Mouse (Mus musculus) central nervous system, embryonic 18 days (tissue): ENCODE data around the gene Vwc2l. TPM values are rescaled to one million over a fixed set of nuclear protein-coding genes. Genes with fewer than 3 reads are reported as not detected.

Experiments
- polyA plus RNA-seq: library from polyadenylated mRNA; depleted of rRNA; stranded (reverse); fragments of >200 nt; gene quantifications from 2 replicates; pipeline ENCODE4 v1.2.3, GENCODE M21; 2012; rRNA removed

The Vwc2l gene
- polyA plus RNA-seq, result 5.5 and 6.2 TPM in 2 replicates

DNA sequence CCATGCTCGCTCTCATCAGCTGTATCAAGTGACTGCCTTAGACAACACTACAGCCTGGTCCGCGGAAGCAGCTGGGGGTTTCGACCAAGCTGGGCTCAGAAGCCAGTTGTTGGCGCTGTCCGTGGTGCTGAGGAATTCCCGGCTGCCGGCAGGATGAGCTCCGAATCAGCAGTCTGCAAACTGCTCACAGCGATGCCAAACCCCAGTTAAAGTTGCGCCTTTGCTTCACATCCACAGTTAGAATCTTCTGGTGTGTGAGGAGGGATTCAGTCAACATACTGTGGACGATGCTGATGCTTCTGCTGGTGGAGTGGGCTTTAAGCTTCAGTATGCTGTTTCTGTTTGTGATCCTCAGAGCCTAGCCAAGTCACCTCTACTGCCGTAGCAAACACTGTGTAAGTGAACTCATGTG lies at the start of gene Vwc2l:
TSS of gene Vwc2l (plus strand) at position 61 of the 412 bp plus-strand sequence.

